Mouse (Mus musculus): Measurements from ENCODE around the gene Banp.

Banp gene

GRCm38 (mm10) chr8:122022274-122022673 is 72.7 kb downstream of the Banp start:
- peak; percentile 32 for DNase-seq

- no peak for DNase-seq
Measured at GRCm38 (mm10) chr8:122022705-122023104, 73.2 kb downstream of the Banp start.

GRCm38 (mm10) chr8:122025546-122025945 is 76.0 kb downstream of the Banp start:
- no peak for DNase-seq

GRCm38 (mm10) chr8:122028116-122028515 is 78.6 kb downstream of the Banp start:
- no peak for DNase-seq

GRCm38 (mm10) chr8:122030965-122031364 is 81.4 kb downstream of the Banp start:
- no peak for DNase-seq

- no peak for DNase-seq
Measured at GRCm38 (mm10) chr8:122032741-122033140, 83.2 kb downstream of the Banp start.

GRCm38 (mm10) chr8:122035543-122035942 is 86.0 kb downstream of the Banp start:
- peak; percentile 21 for DNase-seq

GRCm38 (mm10) chr8:122036325-122036724 is 86.8 kb downstream of the Banp start:
- no peak for DNase-seq

GRCm38 (mm10) chr8:122037279-122037678 is 87.7 kb downstream of the Banp start:
- peak; percentile 19 for DNase-seq

- DNase-seq: no peak
Measured at GRCm38 (mm10) chr8:122038076-122038475, 88.5 kb downstream of the Banp start.

- DNase-seq: no peak
Measured at GRCm38 (mm10) chr8:122039452-122039851, 89.9 kb downstream of the Banp start.

- no peak for DNase-seq
Measured at GRCm38 (mm10) chr8:122047206-122047870, 97.8 kb downstream of the Banp start.

GRCm38 (mm10) chr8:122049266-122049665 is 99.7 kb downstream of the Banp start:
- DNase-seq: no peak

GRCm38 (mm10) chr8:122049923-122050322 is 100.4 kb downstream of the Banp start:
- DNase-seq: no peak

- peak; percentile 57 for DNase-seq
Measured at GRCm38 (mm10) chr8:122050620-122051019, 101.1 kb downstream of the Banp start.

GRCm38 (mm10) chr8:122055321-122055720 is 105.8 kb downstream of the Banp start:
- DNase-seq: no peak

- no peak for DNase-seq
Measured at GRCm38 (mm10) chr8:122056113-122056512, 106.6 kb downstream of the Banp start.

GRCm38 (mm10) chr8:122056882-122057281 is 107.3 kb downstream of the Banp start:
- DNase-seq: no peak

- no peak for DNase-seq
Measured at GRCm38 (mm10) chr8:122058510-122058909, 109.0 kb downstream of the Banp start.

GRCm38 (mm10) chr8:122058951-122059350 is 109.4 kb downstream of the Banp start:
- DNase-seq: no peak

- DNase-seq: no peak
Measured at GRCm38 (mm10) chr8:122062508-122063223, 113.1 kb downstream of the Banp start.

GRCm38 (mm10) chr8:122064353-122064752 is 114.8 kb downstream of the Banp start:
- no peak for DNase-seq

- DNase-seq: peak; percentile 38
Measured at GRCm38 (mm10) chr8:122067783-122068505, 118.4 kb downstream of the Banp start.

- DNase-seq: no peak
Measured at GRCm38 (mm10) chr8:122068609-122069008, 119.1 kb downstream of the Banp start.

Data from lung, postnatal 10 days (tissue).